Mouse (Mus musculus) limb, embryonic 10.5 days (tissue): Measurements from ENCODE around the gene Zbtb20. TPM values are rescaled to one million over a fixed set of nuclear protein-coding genes. Genes with fewer than 3 reads are reported as not detected.

Experiments used
- DNase-seq: peaks from one replicate; pipeline ENCODE4 v3.0.0-alpha.2; 2017; ENCODE audit warnings: low spot score
- H3K27ac ChIP-seq: fragments of 300-500 bp; sonication (generic); 2 replicates; pipeline ENCODE4 v1.5.1; 2016; ENCODE audit warnings: mild to moderate bottlenecking
- H3K27me3 ChIP-seq: fragments of 300-500 bp; sonication (generic); 2 replicates; pipeline ENCODE4 v1.6.1; 2016; ENCODE audit warnings: low read depth, mild to moderate bottlenecking; ENCODE audit not compliant: poor library complexity, severe bottlenecking
- H3K36me3 ChIP-seq: fragments of 300-500 bp; sonication (generic); 2 replicates; pipeline ENCODE4 v1.6.1; 2016; ENCODE audit warnings: mild to moderate bottlenecking, moderate library complexity
- H3K4me1 ChIP-seq: fragments of 300-500 bp; sonication (generic); 2 replicates; pipeline ENCODE4 v1.6.1; 2016
- H3K4me3 ChIP-seq: fragments of 300-500 bp; sonication (generic); 2 replicates; pipeline ENCODE4 v1.5.1; 2016; ENCODE audit warnings: mild to moderate bottlenecking, moderate library complexity
- H3K9me3 ChIP-seq: fragments of 300-500 bp; sonication (generic); replicated peaks from 2 replicates; pipeline ENCODE4 v1.6.1; 2016; ENCODE audit warnings: mild to moderate bottlenecking
- WGBS: fragments of 180-500 bp; shearing (Covaris S2); methylation state at CpG from one replicate; pipeline ENCODE4 v1.1.7; 2016; 5-methylcytosine and 5-hydroxymethylcytosine counted together
- polyA plus RNA-seq: library from polyadenylated mRNA; unstranded; fragments of >200 nt; fragmentation: Nextera tagmentation; extraction: Ambion mirVana; gene quantifications from 2 replicates; pipeline ENCODE4 v1.2.1, GENCODE M21; 2016

Gene Zbtb20
- polyA plus RNA-seq, 1 experiment from 2014 or later: 11.7 TPM

DNA sequence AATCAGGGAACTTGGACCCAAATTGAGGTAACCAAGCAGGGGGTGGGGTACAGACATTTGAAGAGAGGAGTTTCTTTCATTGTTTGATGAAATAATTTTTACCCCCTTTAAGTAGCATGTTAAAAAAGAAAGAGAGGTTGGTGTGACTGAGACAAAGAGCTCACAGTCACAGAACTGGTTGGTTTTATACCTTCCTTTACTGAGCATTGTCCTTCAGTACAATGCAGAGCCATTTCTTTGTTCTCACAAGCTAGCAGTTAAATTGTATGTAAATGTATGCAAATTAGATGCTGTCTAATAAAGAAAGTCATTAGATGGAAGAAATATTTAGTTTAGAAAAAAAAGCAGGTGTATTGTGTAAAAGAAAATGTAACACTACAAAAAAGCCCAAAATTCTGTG lies 220.4 kb downstream of the Zbtb20 start:
- Histone ChIP-seq H3K4me1 (no peaks in the 10 kb centered on the region), H3K27ac (no peak overlapping the region), H3K27me3 (no peaks in the 10 kb centered on the region), H3K9me3 (no peaks in the 10 kb centered on the region), H3K4me3 (no peak overlapping the region), H3K36me3 (no peaks in the 10 kb centered on the region)
- no peak for DNase-seq

DNA sequence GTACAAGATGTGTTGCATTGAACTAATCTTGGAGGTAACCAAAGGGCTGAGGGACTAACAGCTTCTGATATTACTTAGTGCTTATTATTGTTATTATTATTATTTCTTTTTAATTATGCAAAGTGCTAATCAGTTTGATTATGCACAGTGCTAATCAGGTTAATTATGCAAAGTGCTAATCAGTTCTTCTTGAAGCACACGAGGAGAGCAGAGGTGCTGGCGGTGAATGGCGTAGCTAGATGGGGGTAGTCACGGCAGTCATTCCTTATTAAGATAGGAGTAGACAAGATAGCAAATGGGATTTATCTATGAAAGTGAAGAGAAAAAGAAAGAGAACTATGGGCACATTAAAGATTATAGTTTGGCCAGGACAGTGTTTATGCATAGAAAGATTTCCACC lies 222.5 kb downstream of the Zbtb20 start:
- 92% methylated on average over 4 of the region's 4 CpGs for WGBS

DNA sequence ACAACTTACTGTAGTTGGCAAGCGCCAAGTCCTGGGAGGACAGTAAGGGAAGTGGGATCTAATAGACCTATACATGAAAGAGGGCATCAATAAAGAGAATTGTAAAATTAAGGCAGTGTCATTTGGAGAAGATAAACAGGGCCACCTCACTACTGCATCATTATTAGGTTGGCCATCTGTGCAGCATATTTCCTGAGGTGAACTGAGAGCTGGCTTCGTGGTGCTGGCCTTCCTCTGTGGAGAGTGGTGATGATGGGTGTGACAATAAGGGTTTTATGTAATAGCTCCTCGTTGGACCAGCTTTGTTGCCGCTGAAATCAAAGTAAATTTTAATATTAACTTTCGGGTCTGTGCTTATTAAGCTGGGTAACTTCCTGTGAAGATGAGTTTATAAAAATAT lies 223.0 kb downstream of the Zbtb20 start:
- Histone ChIP-seq H3K27me3 (no peaks in the 10 kb centered on the region), H3K9me3 (no peaks in the 10 kb centered on the region), H3K36me3 (no peaks in the 10 kb centered on the region), H3K4me3 (no peak overlapping the region), H3K4me1 (no peaks in the 10 kb centered on the region), H3K27ac (no peak overlapping the region)
- no peak for DNase-seq
- 86% methylated on average over 5 of the region's 5 CpGs for WGBS

More for the DNA sequence above, 222.5 kb downstream of the Zbtb20 start:
- no peaks in the 10 kb centered on the region for H3K27me3 ChIP-seq
- H3K36me3 ChIP-seq: no peaks in the 10 kb centered on the region
- DNase-seq: no peak
- no peak overlapping the region for H3K4me3 ChIP-seq
- H3K9me3 ChIP-seq: no peaks in the 10 kb centered on the region
- no peak overlapping the region for H3K27ac ChIP-seq
- no peaks in the 10 kb centered on the region for H3K4me1 ChIP-seq

DNA sequence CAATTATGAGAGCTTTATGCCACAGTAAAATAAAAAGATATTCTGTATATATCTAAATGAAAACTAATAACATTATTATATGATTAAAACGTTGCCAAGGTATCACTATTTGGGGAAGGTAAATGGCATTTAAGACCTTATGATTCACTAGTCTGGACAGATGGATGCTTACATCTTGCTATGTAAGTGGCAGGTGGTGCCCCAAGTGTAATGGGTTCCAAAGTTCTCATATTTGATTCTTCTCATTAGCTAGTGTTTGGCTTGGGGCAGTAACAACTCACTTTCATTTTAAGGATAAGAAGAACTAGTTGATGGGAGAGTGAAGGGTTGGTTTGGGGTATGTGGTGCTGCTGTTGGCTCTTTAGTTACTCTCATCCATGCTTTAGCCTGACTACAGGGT lies 235.6 kb downstream of the Zbtb20 start:
- 81% methylated on average over 1 of the region's 1 CpGs for WGBS
- no peak overlapping the region for H3K27ac ChIP-seq
- no peaks in the 10 kb centered on the region for H3K27me3 ChIP-seq
- no peak overlapping the region for H3K4me3 ChIP-seq
- peaks cover 5% of the 10 kb centered on the region; the same call in 1 of the 2 replicates for H3K4me1 ChIP-seq
- no peaks in the 10 kb centered on the region for H3K9me3 ChIP-seq
- H3K36me3 ChIP-seq: no peaks in the 10 kb centered on the region
- DNase-seq: no peak

DNA sequence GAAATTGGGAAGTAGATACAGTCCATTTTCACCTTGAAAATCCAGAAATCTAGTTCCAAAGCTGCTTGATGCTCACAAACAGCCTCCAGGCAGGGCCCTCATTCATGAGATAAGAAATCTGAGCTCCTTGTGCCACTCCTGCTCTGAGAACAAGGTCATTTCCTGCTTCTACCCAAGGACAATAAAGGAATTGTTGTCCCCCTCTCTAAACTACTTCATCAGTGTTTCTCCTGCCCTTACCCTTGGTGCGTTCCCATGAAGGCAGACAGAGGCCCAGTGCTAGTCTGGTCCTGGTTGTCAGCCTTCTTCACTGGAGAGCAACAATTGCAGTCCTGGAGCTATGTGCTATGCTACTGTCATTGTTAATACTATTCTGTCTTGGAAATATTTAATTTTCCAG lies 238.3 kb downstream of the Zbtb20 start:
- no peaks in the 10 kb centered on the region for H3K27me3 ChIP-seq
- H3K4me3 ChIP-seq: no peak overlapping the region
- peaks cover 5% of the 10 kb centered on the region; the same call in 1 of the 2 replicates for H3K4me1 ChIP-seq
- H3K36me3 ChIP-seq: no peaks in the 10 kb centered on the region
- no peaks in the 10 kb centered on the region for H3K9me3 ChIP-seq
- DNase-seq: no peak
- H3K27ac ChIP-seq: no peak overlapping the region
- 55% methylated on average over 1 of the region's 1 CpGs for WGBS

DNA sequence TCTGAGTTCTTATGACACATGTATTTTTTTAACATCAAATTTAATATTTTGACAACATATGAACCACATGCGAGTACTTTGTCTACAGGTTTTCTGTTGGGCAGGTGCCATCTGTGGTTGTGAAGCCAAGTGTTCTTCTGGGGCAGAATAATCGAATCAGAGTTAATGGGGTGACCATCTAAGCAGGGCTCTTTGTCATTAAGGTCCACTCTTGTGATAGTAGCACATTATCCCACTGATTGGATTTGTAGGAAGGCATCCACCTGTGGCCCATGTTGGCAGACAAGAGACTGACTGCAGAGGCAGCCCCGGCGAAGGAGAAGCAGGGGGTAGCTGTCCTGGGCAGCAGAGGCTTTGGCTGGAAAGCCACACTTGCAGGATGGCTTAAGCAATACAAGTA lies 254.3 kb downstream of the Zbtb20 start:
- H3K4me1 ChIP-seq: no peaks in the 10 kb centered on the region
- H3K9me3 ChIP-seq: no peaks in the 10 kb centered on the region
- H3K27ac ChIP-seq: no peak overlapping the region
- DNase-seq: no peak
- no peaks in the 10 kb centered on the region for H3K27me3 ChIP-seq
- 93% methylated on average over 4 of the region's 4 CpGs for WGBS
- no peaks in the 10 kb centered on the region for H3K36me3 ChIP-seq
- no peak overlapping the region for H3K4me3 ChIP-seq

DNA sequence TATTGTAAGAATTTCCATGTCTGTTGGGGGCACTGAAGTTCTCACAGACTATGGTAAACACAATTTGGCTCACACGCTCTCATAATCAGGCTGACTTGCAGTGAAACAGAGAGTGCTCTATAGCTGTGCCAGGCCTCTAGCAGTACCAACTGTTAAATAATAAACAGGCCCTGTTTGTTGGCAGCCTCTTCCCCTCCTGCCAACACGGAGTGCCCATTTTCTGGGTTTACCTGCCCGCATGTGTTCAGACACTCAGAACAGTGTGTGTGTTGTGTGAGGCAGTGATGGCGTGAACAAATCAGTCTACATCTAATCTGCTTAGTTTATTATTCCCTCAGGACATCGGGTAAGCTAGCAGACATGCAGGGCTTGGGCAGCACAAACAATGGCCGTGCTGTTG lies 254.9 kb downstream of the Zbtb20 start:
- WGBS: 82% methylated on average over 6 of the region's 6 CpGs
- no peak for DNase-seq

DNA sequence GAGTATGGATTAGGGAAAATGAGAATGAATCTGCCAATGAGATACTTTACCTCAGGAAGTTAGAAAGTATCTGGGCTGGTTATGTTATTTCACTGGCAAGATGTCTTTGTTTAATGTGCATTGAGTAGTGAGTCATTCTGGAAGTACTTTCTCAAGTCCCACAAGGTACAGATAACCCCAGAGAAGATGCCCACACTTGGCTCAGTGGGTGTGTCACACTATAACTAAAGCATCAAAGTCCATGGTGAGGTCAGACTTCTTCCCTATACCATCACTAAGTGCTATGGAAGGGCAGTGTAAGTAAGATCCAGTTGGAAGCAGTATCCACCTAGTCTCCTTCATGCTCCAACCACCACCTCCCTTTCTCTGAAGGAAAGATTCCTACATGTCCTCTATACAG lies 255.4 kb downstream of the Zbtb20 start:
- Histone ChIP-seq H3K4me3 (no peak overlapping the region), H3K27ac (no peak overlapping the region)
- no peak for DNase-seq

More for the DNA sequence above, 254.9 kb downstream of the Zbtb20 start:
- H3K4me1 ChIP-seq: no peaks in the 10 kb centered on the region
- H3K36me3 ChIP-seq: no peaks in the 10 kb centered on the region
- H3K27ac ChIP-seq: no peak overlapping the region
- H3K4me3 ChIP-seq: no peak overlapping the region
- no peaks in the 10 kb centered on the region for H3K9me3 ChIP-seq
- H3K27me3 ChIP-seq: no peaks in the 10 kb centered on the region

DNA sequence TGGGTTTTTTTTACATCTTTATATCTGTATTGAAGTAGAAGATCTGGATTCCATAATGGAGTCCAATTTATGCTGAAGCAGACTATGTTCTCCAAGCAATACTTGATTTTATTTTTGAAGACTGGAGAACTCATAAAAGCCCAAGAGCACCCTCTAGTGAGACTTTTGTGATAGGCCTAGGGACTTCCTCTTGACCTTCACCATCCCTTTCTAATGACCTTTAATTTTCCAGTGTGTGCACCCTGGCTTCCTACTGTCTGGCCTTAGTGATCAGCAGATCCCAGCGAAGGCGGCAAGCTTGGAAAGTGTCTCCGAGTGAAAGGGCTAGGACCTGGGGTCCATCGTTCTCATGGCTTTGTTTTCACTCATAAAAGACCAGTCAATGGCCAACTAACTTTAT lies 292.8 kb downstream of the Zbtb20 start:
- Histone ChIP-seq H3K27ac (no peak overlapping the region), H3K4me3 (no peak overlapping the region), H3K4me1 (no peaks in the 10 kb centered on the region), H3K27me3 (no peaks in the 10 kb centered on the region), H3K9me3 (no peaks in the 10 kb centered on the region), H3K36me3 (no peaks in the 10 kb centered on the region)
- no peak for DNase-seq
- 73% methylated on average over 4 of the region's 4 CpGs for WGBS

More for the DNA sequence above, 255.4 kb downstream of the Zbtb20 start:
- H3K36me3 ChIP-seq: no peaks in the 10 kb centered on the region
- H3K4me1 ChIP-seq: no peaks in the 10 kb centered on the region
- H3K27me3 ChIP-seq: no peaks in the 10 kb centered on the region
- no peaks in the 10 kb centered on the region for H3K9me3 ChIP-seq

DNA sequence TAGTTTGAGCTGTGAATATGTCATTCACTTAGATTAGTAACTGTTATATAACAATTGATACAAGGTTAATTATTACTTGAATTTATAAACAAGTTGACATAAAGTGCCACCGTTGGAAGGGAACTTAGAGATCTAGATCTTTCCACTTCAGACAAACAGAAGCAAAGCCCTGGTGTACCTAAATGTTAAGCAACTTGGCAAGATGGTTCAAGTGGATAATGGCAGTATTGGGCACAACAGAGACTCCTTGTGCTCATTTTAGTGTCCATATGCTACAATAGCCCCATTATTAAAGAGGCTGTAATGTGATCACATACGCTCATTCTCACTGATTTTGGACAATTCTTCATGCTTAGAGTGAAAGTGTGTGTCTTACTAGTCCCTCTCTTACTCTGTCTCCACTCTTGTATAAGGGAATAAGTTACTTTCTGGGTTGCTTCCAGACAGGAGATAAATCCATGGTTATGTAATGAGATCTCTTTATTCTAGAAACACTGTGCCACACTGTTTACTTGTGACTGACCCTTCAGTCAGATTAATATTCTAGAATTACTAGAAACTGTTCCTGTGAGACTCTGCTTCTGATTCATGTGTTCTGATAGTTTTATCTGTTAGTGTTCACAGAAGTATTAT lies 293.7 kb downstream of the Zbtb20 start:
- H3K4me3 ChIP-seq: no peak overlapping the region
- no peak for DNase-seq
- 92% methylated on average over 2 of the region's 2 CpGs for WGBS

DNA sequence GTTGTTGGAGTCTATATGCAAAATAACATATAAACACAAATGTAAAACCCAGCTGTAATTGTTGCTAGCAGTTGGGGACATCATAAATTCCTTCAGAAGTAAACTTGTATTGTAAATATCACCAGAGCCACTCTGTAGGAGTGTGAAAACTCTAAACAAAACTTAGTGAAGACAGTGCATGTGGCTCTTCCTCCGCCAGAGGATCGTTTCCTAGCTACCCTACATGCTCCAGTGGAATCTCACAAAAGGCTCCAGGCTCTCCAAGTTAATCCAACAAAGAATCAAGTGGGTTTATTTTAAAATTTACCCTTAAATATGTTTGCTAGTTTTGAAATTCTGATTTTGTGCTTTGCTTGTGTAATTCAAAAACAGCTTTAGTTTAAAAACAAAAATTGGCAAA lies 296.5 kb downstream of the Zbtb20 start:
- Histone ChIP-seq H3K9me3 (no peaks in the 10 kb centered on the region), H3K4me3 (no peak overlapping the region), H3K36me3 (no peaks in the 10 kb centered on the region), H3K4me1 (no peaks in the 10 kb centered on the region), H3K27me3 (no peaks in the 10 kb centered on the region), H3K27ac (no peak overlapping the region)
- 70% methylated on average over 2 of the region's 2 CpGs for WGBS
- no peak for DNase-seq

More for the DNA sequence above, 293.7 kb downstream of the Zbtb20 start:
- H3K27me3 ChIP-seq: no peaks in the 10 kb centered on the region
- no peak overlapping the region for H3K27ac ChIP-seq
- H3K9me3 ChIP-seq: no peaks in the 10 kb centered on the region
- no peaks in the 10 kb centered on the region for H3K4me1 ChIP-seq
- H3K36me3 ChIP-seq: no peaks in the 10 kb centered on the region

DNA sequence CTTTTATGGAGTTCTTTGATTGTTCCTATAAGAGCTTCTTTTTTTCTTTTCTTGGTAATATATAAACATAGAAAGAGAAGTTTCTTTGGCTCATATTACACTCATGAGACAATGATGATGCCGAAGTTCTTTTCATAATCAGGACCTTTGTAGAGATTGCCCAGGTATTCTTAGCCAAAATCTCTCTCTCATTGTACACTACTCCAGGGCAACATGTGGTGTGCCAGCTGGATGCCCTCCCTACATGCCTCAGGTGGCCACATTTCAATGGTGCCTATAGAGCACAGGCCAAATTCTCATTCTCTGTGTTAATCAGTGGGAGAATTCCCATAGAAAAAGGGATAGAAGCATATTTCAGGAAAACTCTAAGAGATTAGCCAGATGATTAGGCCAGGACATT lies 297.2 kb downstream of the Zbtb20 start:
- H3K27me3 ChIP-seq: no peaks in the 10 kb centered on the region

DNA sequence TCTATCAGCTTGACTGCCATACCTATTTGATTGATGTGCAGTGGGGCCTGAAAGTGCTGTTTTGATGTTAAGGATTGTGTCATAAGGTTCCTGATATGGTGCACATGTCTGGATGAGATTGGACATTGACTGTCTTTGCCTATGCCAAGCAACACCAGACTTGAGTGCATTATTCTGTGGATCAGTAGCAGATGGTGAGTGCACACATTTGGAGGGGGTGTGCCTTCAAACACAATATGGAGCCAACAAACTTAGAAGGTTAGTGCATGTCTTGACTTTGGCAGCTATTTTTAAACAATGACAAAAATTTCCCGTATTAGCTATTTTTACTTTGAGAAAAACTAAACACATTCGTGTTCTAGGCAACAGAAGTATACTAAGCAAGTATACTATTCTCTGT lies 299.1 kb downstream of the Zbtb20 start:
- Histone ChIP-seq H3K36me3 (no peaks in the 10 kb centered on the region), H3K4me1 (no peaks in the 10 kb centered on the region), H3K9me3 (no peaks in the 10 kb centered on the region), H3K27me3 (no peaks in the 10 kb centered on the region), H3K27ac (no peak overlapping the region), H3K4me3 (no peak overlapping the region)
- 90% methylated on average over 2 of the region's 2 CpGs for WGBS
- DNase-seq: no peak

More for the DNA sequence above, 297.2 kb downstream of the Zbtb20 start:
- Histone ChIP-seq H3K36me3 (no peaks in the 10 kb centered on the region), H3K9me3 (no peaks in the 10 kb centered on the region), H3K4me3 (no peak overlapping the region), H3K27ac (no peak overlapping the region), H3K4me1 (no peaks in the 10 kb centered on the region)
- DNase-seq: no peak
- 88% methylated on average over 1 of the region's 1 CpGs for WGBS

DNA sequence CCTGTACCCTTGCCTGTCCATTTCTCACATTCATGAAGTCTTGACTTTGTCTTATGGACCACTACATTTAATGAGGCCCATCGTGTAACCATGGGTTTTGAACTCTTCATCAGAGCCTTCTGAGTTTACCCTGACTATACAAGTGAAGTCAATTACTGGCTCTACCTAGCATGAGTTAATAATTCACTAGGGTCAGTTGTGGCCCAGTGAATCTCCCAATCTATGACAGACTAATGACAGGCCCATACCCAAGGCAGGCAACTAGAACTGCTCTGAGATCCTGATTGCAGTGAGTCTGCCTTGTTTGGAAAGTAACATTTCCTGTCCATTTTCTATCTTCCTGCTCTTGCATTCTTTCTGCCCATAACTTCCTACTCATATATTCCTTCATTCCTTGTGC lies 305.4 kb downstream of the Zbtb20 start:
- no peak for DNase-seq
- Histone ChIP-seq H3K9me3 (no peaks in the 10 kb centered on the region), H3K4me3 (no peak overlapping the region), H3K4me1 (no peaks in the 10 kb centered on the region), H3K27ac (no peak overlapping the region), H3K36me3 (no peaks in the 10 kb centered on the region), H3K27me3 (no peaks in the 10 kb centered on the region)
- WGBS: 89% methylated on average over 1 of the region's 1 CpGs
